Mouse (Mus musculus) embryo, embryonic 11.5 days (tissue): Measurements from ENCODE around the gene Ephb2.

Experiments used
- DNase-seq: peaks from one replicate; pipeline ENCODE4 v3.0.0-alpha.2; 2012; ENCODE audit warnings: low read depth, low spot score

Ephb2 gene

GRCm38 (mm10) chr4:136602018-136602554 is 233.7 kb downstream of the Ephb2 start:
- DNase-seq, result peak; percentile 35

- peak; percentile 19 for DNase-seq
Measured at GRCm38 (mm10) chr4:136601476-136601875, 234.3 kb downstream of the Ephb2 start.

- no peak for DNase-seq
Measured at GRCm38 (mm10) chr4:136600536-136600935, 235.3 kb downstream of the Ephb2 start.

GRCm38 (mm10) chr4:136599869-136600268 is 235.9 kb downstream of the Ephb2 start:
- DNase-seq, result no peak

GRCm38 (mm10) chr4:136598268-136598876 is 237.4 kb downstream of the Ephb2 start:
- DNase-seq, result no peak
